Mouse (Mus musculus) midbrain, embryonic 14.5 days (tissue): Measurements from ENCODE around the gene Fgfr2. TPM values are rescaled to one million over a fixed set of nuclear protein-coding genes. Genes with fewer than 3 reads are reported as not detected.
A peak's percentile ranks its signal among the peaks of the same experiment; 100 is the strongest.

Experiments used
- ATAC-seq: fragments of 200-750 bp; cut with Nextera tagmentation; 2 replicates; pipeline ENCODE4 v1.8.0; 2017; ENCODE audit warnings: moderate number of reproducible peaks, moderate library complexity; ENCODE audit not compliant: low FRiP score, low TSS enrichment
- DNase-seq: peaks from one replicate; pipeline ENCODE4 v3.0.0-alpha.2; 2015
- H3K27ac ChIP-seq: fragments of 300-500 bp; sonication (generic); replicated peaks from 2 replicates; pipeline ENCODE4 v1.5.1; 2014; ENCODE audit warnings: mild to moderate bottlenecking, low read depth, low read length, moderate library complexity
- H3K27me3 ChIP-seq: fragments of 300-500 bp; sonication (generic); 2 replicates; pipeline ENCODE4 v1.6.1; 2014; ENCODE audit warnings: low read length, control low read depth, mixed read lengths; ENCODE audit not compliant: control insufficient read depth, insufficient read depth
- H3K36me3 ChIP-seq: fragments of 300-500 bp; sonication (generic); 2 replicates; pipeline ENCODE4 v1.6.1; 2014; ENCODE audit warnings: low read length, control low read depth; ENCODE audit not compliant: control insufficient read depth, insufficient read depth
- H3K4me1 ChIP-seq: fragments of 300-500 bp; sonication (generic); 2 replicates; pipeline ENCODE4 v1.6.1; 2014; ENCODE audit warnings: mild to moderate bottlenecking, antibody characterized with exemption, low read length, control low read depth; ENCODE audit not compliant: control insufficient read depth, insufficient read depth
- H3K4me2 ChIP-seq: fragments of 300-500 bp; sonication (generic); 2 replicates; pipeline ENCODE4 v1.6.1; 2014; ENCODE audit warnings: mild to moderate bottlenecking, low read length, moderate library complexity
- H3K4me3 ChIP-seq: fragments of 300-500 bp; sonication (generic); replicated peaks from 2 replicates; pipeline ENCODE4 v1.5.1; 2014; ENCODE audit warnings: low read depth, low read length
- H3K9ac ChIP-seq: fragments of 300-500 bp; sonication (generic); replicated peaks from 2 replicates; pipeline ENCODE4 v1.6.1; 2014; ENCODE audit warnings: mild to moderate bottlenecking, low read length, moderate library complexity
- H3K9me3 ChIP-seq: fragments of 300-500 bp; sonication (generic); 2 replicates; pipeline ENCODE4 v1.6.1; 2016; ENCODE audit warnings: low read length, control low read depth, mixed read lengths; ENCODE audit not compliant: control insufficient read depth
- WGBS: fragments of 180-500 bp; shearing (Covaris S2); extraction: QIAGEN DNeasy Blood & Tissue Kit; methylation state at CpG from one replicate; pipeline ENCODE4 v1.1.7; 2014; 5-methylcytosine and 5-hydroxymethylcytosine counted together
- polyA plus RNA-seq: library from polyadenylated mRNA; unstranded; fragments of >200 nt; fragmentation: Nextera tagmentation; extraction: Ambion mirVana; gene quantifications from 2 replicates; pipeline ENCODE4 v1.2.1, GENCODE M21; 2014

Gene Fgfr2
- polyA plus RNA-seq, 1 experiment from 2014 or later, result 28.1 TPM

- H3K4me2 ChIP-seq, result peak overlapping the region; percentile 95
- peak overlapping the region; percentile 76 for H3K27ac ChIP-seq
- H3K9me3 ChIP-seq, result no peaks in the 10 kb centered on the region
- peaks cover 56% of the 10 kb centered on the region for H3K4me1 ChIP-seq
- under 1% methylated on average over 57 of the region's 58 CpGs for WGBS
- H3K9ac ChIP-seq, result peak overlapping the region; percentile 68
- no peaks in the 10 kb centered on the region for H3K36me3 ChIP-seq
- DNase-seq, result peak; percentile 65
- H3K27me3 ChIP-seq, result no peaks in the 10 kb centered on the region
- no peak for ATAC-seq
- peak overlapping the region; percentile 62 for H3K4me3 ChIP-seq
Measured at GRCm38 (mm10) chr7:130265319-130266165, 2857.6 kb downstream of the Fgfr2 start.

- under 1% methylated on average over 41 of the region's 41 CpGs for WGBS
- ATAC-seq, result 0 out of 2 replicates have a peak, but pooled peaks have one; percentile 14
- H3K27me3 ChIP-seq, result 0 out of 2 replicates have a peak, but pooled peaks cover under 1% of the 10 kb centered on the region
- H3K9me3 ChIP-seq, result no peaks in the 10 kb centered on the region
- H3K4me1 ChIP-seq, result peaks cover 62% of the 10 kb centered on the region
- peak overlapping the region; percentile 62 for H3K4me3 ChIP-seq
- H3K27ac ChIP-seq, result peak overlapping the region; percentile 76
- peak overlapping the region; percentile 68 for H3K9ac ChIP-seq
- H3K4me2 ChIP-seq, result peak overlapping the region; percentile 95
- H3K36me3 ChIP-seq, result no peaks in the 10 kb centered on the region
- DNase-seq, result peak; percentile 84
Measured at GRCm38 (mm10) chr7:130264616-130265318, 2858.4 kb downstream of the Fgfr2 start.

DNA sequence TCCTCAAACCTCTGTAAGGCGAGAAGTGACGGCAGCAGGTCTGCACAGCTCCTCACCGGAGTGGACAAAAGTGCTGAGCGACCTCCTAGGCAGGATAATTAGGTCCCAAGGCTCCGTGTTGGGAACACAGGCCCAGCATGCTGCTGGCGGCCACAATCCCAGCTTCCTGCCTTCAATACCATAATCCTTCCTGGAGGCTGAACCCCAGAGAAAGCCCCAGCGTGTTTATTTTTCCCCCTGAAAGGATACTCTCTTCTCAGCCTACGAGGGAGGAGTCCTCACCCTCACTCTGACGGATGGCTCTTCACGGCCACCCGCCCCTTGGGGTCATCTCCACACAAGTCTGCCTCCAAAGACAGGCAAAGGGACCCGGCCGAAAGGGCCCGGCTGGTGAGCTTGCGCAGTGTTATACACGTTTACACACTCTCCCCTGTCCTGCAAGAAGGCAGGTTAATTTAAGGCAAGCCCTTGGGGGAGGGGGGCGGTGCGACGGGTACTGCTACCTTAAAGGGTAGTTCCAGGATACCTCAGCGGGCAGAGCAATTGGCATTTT, 2859.3 kb downstream of the Fgfr2 start:
- 2% methylated on average over 20 of the region's 20 CpGs for WGBS
- no peak for ATAC-seq
- Histone ChIP-seq H3K4me1 (peaks cover 63% of the 10 kb centered on the region), H3K27me3 (peaks cover 6% of the 10 kb centered on the region; the same call in 1 of the 2 replicates), H3K27ac (peak overlapping the region; percentile 76), H3K4me2 (peak overlapping the region; percentile 95), H3K9me3 (no peaks in the 10 kb centered on the region), H3K9ac (peak overlapping the region; percentile 68), H3K4me3 (peak overlapping the region; percentile 62), H3K36me3 (no peaks in the 10 kb centered on the region)
- DNase-seq, result peak; percentile 64

DNA sequence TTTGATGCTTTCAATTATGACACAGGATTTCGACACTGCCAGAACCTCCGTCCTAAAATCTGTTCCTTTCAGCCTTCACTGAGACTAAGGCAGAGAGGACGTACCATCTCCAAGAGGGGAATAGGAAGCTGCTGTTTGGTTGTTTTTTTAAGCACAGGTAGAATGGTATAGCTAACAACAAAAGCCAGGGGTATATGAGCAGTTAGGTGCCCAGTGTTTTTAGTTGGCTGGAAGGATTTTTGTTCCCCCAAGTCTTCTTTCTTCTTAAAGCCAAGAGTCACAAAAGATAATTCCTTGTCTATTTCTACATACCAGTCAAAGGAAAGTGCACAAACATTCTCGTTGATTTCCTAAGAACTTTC, 2859.9 kb downstream of the Fgfr2 start:
- ATAC-seq (no peak), DNase-seq (peak; percentile 32)
- Histone ChIP-seq H3K4me3 (peak overlapping the region; percentile 62), H3K4me2 (peak overlapping the region; percentile 95), H3K4me1 (peaks cover 68% of the 10 kb centered on the region), H3K27me3 (peaks cover 6% of the 10 kb centered on the region; the same call in 1 of the 2 replicates), H3K36me3 (no peaks in the 10 kb centered on the region), H3K9ac (no peak overlapping the region; the same call in 1 of the 2 replicates), H3K9me3 (no peaks in the 10 kb centered on the region), H3K27ac (0 out of 2 replicates have a peak overlapping the region, but pooled peaks have one; percentile 76)
- 10% methylated on average over 4 of the region's 4 CpGs for WGBS

- WGBS, result 5% methylated on average over 17 of the region's 17 CpGs
- ATAC-seq (peak; percentile 18; the same call in 1 of the 2 replicates), DNase-seq (peak; percentile 63)
Measured at GRCm38 (mm10) chr7:130262528-130263232, 2860.5 kb downstream of the Fgfr2 start.

DNA sequence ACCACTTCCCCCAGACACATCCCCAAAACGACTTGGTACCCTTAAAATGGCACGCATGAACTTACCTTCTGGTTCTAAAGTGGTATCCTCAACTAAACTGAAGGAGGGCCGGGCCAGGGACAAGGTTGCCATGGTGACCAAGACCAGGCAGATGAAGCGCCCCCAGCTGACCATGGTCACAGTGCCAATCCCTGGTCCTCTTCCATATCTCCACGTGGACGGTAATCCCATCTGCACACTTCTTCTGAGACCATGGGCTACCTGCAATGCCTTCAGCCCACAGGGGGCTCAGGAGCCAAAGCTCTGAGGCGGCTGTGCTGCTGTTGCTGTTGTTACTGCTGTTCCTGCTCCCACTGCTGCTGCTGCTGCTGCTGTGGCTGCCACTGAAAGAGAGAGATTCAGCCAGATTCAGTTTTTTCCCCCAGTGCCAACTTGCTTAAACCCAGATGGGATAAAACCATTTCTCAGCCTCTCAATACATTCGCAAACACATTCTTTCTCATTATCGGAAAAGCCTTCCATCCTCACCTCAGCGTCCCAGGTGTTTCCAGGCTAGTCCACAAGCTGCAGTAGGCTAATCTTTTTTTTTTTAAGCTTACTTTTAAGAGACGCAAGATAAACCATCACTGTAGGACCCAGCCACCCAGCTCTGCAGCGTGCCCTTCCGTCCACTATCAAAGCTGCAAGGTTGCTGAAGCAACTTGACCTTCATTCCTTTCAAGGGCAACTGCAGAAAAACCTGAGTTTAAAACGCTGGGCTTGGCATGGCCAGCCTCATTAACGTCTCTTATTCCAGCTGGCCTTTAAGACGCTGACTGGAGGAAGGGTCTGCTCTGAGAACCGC, 2861.2 kb downstream of the Fgfr2 start:
- 15% methylated on average over 17 of the region's 17 CpGs for WGBS
- H3K36me3 ChIP-seq, result no peaks in the 10 kb centered on the region
- peak overlapping the region; percentile 37; the same call in 1 of the 2 replicates for H3K9ac ChIP-seq
- ATAC-seq (no peak), DNase-seq (peak; percentile 44)
- H3K4me1 ChIP-seq, result peaks cover 65% of the 10 kb centered on the region
- peaks cover 6% of the 10 kb centered on the region; the same call in 1 of the 2 replicates for H3K27me3 ChIP-seq
- H3K4me2 ChIP-seq, result peak overlapping the region; percentile 95
- H3K4me3 ChIP-seq, result peak overlapping the region; percentile 62
- peak overlapping the region; percentile 38; the same call in 1 of the 2 replicates for H3K27ac ChIP-seq
- H3K9me3 ChIP-seq, result no peaks in the 10 kb centered on the region

More at GRCm38 (mm10) chr7:130262528-130263232, 2860.5 kb downstream of the Fgfr2 start:
- H3K4me3 ChIP-seq, result peak overlapping the region; percentile 62
- H3K36me3 ChIP-seq, result no peaks in the 10 kb centered on the region
- H3K27ac ChIP-seq, result peak overlapping the region; percentile 38; the same call in 1 of the 2 replicates
- H3K4me2 ChIP-seq, result peak overlapping the region; percentile 95
- peak overlapping the region; percentile 37; the same call in 1 of the 2 replicates for H3K9ac ChIP-seq
- H3K27me3 ChIP-seq, result peaks cover 6% of the 10 kb centered on the region; the same call in 1 of the 2 replicates
- no peaks in the 10 kb centered on the region for H3K9me3 ChIP-seq
- peaks cover 65% of the 10 kb centered on the region for H3K4me1 ChIP-seq

GRCm38 (mm10) chr7:130260905-130261683, 2862.1 kb downstream of the Fgfr2 start:
- Histone ChIP-seq H3K27ac (no peak overlapping the region), H3K9ac (no peak overlapping the region; the same call in 1 of the 2 replicates)
- 49% methylated on average over 20 of the region's 20 CpGs for WGBS

More at GRCm38 (mm10) chr7:130260905-130261683, 2862.1 kb downstream of the Fgfr2 start:
- Histone ChIP-seq H3K27me3 (peaks cover 6% of the 10 kb centered on the region; the same call in 1 of the 2 replicates), H3K4me2 (peak overlapping the region; percentile 95), H3K9me3 (no peaks in the 10 kb centered on the region), H3K4me1 (peaks cover 65% of the 10 kb centered on the region), H3K36me3 (no peaks in the 10 kb centered on the region), H3K4me3 (peak overlapping the region; percentile 62)
- ATAC-seq (no peak), DNase-seq (no peak)
